Mouse (Mus musculus) urinary bladder, postnatal 10 days (tissue): Measurements from ENCODE around the gene Gcnt2.

Source experiments
- DNase-seq: peaks from one replicate; pipeline ENCODE4 v3.0.0; 2022; ENCODE audit warnings: low spot score

Gene Gcnt2

GRCm38 (mm10) chr13:40859652-40860399 lies at the start of gene Gcnt2:
Gene Gcnt2, plus strand, starts transcription at chr13:40859754.
- no peak for DNase-seq

GRCm38 (mm10) chr13:40820617-40821016 lies 38.9 kb upstream of the Gcnt2 start:
- no peak for DNase-seq

DNA sequence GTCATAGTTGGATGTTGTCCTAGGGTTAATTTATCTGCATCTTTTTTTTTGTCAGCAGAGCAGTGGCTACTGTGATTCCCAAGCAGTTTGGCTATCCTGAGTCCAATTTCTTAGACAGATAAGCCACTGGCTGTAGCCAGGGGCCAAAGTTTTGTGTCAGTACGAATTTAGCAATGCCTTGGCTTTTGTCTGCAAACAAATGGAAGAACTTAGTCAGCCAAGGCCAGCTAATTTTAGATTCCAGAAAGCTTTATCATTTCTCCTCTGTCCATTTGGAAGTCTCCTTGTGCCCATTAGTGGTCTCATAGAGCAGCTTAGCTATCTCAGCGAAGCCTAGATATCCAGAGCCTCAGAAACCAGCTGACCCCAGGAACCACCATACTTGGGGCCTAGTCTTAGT lies 37.6 kb upstream of the Gcnt2 start:
- DNase-seq, result no peak

DNA sequence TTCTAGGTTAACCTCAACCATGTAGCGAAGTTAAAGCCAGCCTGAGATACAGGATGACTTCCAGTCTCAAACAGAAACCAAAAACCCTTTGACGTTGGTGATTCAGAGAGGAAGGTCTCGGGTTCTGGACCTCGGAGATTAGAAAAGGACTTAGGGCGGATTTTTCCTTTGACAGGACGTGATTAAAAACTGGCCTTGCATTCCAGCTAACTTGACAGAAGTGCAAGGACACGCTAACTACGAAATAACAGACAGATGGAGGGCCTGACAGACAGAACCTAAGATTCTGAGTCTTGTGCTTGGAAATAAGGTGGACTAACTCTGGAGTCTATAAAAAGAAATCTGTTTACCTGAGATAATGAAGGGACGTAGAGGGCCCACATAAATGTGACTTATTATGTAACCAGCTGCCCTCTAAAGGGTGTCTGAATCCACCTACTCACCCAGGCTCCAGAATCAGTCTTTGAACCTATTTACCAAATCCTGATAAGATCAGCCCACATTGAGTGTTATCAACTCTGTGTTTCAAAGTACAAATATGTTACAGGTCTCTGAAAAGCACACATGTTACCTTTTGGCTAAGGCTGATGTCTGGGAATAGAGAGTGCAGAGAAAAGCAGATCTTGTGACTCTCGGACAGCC lies 18.3 kb upstream of the Gcnt2 start:
- no peak for DNase-seq

DNA sequence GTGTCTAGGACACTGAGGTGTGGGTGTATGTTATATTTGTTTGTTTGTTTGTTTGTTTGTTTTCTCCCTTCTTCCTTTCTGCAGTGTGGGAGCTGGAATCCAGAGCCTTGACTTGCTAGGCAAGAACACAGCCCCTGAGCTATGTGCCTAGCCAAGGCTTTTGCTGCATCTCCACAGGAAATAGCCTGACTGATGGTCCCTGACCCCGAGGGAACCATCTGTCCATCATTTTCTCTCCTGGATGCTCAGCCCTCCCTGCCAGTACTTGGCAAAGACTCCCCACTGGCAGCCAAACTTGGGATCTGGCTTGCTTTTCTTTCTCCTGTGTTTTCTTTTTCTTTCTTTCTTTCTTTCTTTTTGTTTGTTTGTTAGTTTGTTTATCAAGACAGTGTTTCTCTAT lies 17.4 kb upstream of the Gcnt2 start:
- no peak for DNase-seq

DNA sequence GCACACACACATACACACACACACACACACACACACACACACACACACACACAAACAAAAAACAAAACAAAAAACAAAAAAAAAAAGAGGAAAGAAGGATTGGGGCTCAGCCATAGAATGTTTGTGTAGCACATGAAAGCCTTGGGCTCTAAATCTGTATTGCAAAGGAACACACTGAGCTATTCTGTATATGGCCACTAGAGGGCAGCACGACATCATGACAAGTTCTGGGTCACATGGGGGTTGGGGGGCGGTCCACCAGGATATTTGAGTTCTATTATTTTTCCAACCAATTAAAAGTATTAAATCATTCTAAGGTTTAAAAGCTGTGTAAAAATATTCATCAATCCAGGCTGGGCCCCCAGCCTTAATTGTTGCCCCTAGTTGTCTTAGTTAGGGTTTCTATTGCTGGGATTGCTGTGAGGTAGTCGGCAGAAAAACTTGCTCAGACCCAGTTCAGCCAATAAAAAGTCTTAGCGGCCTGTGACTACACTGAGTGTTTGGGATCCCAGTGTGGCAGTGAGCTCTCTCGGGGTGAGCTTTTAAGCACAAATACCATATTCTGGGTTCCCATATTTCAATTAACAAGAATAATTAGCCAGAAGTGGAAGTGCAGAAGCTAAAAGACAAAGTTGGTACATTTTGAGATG lies 16.0 kb upstream of the Gcnt2 start:
- peak; percentile 28 for DNase-seq

GRCm38 (mm10) chr13:40844144-40844543 lies 15.4 kb upstream of the Gcnt2 start:
- DNase-seq, result no peak

DNA sequence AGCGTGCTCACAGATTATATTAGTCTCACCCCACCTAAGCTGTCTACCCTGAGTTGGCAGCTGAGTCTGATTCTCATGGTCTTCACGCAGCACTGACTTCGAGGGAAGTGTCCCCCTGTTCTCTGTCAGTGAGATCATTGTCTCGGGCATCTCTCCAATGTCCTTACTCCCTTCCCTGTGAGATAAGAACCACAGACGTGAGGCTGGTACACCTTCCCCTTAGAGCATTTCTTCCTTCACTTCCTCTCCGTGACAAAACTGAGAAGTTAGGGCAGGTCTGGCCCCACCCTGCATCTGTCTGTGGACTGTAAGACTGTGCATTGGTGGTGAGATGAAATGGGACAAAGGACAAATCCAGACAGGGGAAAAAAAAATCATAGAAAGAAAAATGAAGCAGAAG lies 13.6 kb upstream of the Gcnt2 start:
- no peak for DNase-seq

DNA sequence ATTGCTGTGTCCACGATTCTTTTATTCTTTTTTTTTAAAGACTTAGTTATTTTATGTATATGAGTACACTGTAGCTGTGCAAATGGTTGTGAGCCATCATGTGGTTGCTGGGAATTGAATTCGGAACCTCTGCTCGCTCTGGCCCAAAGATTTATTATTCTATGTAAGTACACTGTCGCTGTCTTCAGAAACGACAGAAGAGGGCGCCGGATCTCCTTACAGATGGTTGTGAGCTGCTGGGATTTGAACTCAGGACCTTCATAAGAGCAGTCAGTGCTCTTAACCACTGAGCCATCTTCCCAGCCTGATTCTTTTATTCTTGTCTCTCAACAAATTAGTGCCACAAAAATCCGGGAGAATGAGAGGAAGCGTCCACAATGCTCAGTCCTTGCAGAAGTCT lies 13.2 kb upstream of the Gcnt2 start:
- DNase-seq, result no peak

GRCm38 (mm10) chr13:40847898-40848297 lies 11.7 kb upstream of the Gcnt2 start:
- no peak for DNase-seq

GRCm38 (mm10) chr13:40850686-40851085 lies 8.9 kb upstream of the Gcnt2 start:
- DNase-seq, result no peak

- no peak for DNase-seq
Measured at GRCm38 (mm10) chr13:40851281-40851680, 8.3 kb upstream of the Gcnt2 start.

- no peak for DNase-seq
Measured at GRCm38 (mm10) chr13:40851961-40852360, 7.6 kb upstream of the Gcnt2 start.

DNA sequence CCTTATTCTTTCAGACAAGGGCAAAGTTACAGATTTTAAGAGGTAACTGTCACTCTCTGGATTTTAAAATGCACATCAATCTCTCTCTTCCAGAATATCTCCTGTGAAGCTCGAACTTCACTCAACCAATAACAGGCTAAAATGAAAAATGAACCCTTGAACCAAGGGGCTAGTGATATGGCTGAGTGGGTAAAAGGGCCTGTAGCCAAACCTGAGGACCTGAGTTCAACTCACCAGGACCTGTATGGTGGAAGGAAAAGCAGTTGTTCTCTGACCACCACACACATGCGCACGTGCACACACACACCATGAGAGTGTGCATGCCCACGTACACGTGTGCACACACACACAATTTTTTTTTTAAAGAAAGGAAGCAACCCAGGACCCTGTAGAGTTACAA lies 6.8 kb upstream of the Gcnt2 start:
- DNase-seq, result no peak

GRCm38 (mm10) chr13:40853842-40854241 lies 5.7 kb upstream of the Gcnt2 start:
- DNase-seq, result no peak

- DNase-seq, result no peak
Measured at GRCm38 (mm10) chr13:40854451-40855058, 5.0 kb upstream of the Gcnt2 start.

DNA sequence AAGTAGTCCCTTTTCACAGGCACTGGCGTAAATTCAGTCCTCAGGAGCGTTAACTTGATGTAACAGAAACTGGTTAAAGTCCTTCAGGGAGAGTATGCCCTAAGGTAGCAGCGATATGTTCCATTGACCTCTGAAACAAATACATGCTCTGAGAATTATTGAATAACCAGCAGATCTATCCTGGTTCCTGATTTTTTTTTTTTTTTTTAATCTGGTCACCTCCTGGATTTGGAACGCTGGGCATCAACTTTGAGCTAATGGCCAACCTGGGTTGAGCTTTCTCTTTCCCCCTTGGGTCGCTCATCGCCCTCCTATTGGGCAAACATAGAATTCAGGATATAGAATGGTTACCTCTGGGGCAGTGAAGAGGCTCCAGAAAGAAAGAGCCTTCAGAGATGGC lies 4.3 kb upstream of the Gcnt2 start:
- DNase-seq, result no peak

GRCm38 (mm10) chr13:40856786-40857185 lies 2.8 kb upstream of the Gcnt2 start:
- no peak for DNase-seq

DNA sequence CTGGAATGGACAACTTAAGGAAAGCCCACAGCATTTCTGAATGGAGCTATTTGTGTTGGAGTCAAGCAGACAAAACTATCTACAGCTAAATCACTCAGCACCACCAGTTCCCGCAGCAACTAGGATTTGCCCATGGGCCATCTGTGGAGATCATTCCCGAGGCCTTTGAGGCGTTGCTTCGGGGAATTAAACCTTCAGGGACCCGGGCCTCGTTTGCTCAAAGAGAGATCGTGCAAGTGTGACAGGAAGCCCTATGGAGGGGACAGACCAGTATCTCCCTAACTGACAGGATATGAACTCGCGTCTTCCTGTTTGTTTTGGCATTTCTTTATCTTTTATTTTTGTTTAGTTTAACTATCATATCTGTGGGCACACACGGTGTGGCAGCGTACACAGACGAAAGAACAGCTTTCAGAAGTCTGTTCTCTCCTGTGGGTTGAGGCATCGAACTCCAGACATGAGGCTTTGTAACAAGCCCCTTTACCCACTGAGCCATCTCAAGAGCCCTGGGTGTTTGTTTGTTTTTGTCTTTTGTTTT lies 2.2 kb upstream of the Gcnt2 start:
- no peak for DNase-seq

- no peak for DNase-seq
Measured at GRCm38 (mm10) chr13:40859225-40859624, 329 bp upstream of the Gcnt2 start.

- DNase-seq, result no peak
Measured at GRCm38 (mm10) chr13:40863006-40863405, 3.5 kb downstream of the Gcnt2 start.

DNA sequence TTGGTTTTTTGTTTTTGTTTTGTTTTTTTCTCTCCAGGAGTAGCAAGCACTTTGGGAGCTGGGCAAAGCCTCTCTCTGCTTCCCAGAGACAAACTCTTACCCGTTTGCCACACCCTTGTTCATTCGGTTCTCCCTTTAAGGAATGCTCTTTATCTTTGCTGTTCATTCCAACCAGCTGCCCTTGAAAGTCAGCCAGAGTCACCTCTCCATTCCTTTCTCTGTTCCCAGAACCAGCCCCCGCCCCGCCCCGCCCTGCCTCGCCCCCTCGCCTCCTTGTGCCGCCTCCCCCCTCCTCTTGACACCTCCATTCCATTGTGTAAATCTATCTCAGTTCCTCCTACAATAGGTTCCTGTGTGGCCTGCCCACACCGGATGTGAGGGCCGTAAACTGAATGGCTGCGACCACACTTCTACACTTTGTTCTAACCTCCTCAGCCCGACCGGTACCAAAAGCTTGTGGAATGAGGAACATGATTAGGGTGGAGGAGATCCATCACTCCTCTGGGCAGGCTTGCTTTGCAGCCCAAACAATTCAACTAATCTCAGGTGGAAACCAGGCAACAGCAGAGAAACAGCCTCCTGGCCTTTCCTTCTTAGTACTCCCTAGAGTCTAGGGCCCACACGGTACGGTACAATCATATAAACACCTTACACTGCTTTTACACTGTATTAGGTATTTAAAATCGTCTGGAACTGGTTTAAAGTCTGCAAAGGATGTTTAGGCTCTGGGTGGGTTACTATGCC lies 9.5 kb downstream of the Gcnt2 start:
- DNase-seq, result no peak
